Mouse (Mus musculus) bone marrow macrophage, adult 2 months (primary cell): ENCODE results near the gene Timm10. TPM values are rescaled to one million over a fixed set of nuclear protein-coding genes. Genes with fewer than 3 reads are reported as not detected.
A peak's percentile ranks its signal among the peaks of the same experiment; 100 is the strongest.

Experiments used
- H3K27ac ChIP-seq: 2 replicates; pipeline ENCODE4 v1.5.1; 2012; ENCODE audit warnings: low read depth, low read length; ENCODE audit not compliant: insufficient read depth
- H3K4me1 ChIP-seq: 2 replicates; pipeline ENCODE4 v1.6.1; 2012; ENCODE audit warnings: low read length; ENCODE audit not compliant: control insufficient read depth, insufficient read depth
- H3K4me3 ChIP-seq: 2 replicates; pipeline ENCODE4 v1.5.1; 2012; ENCODE audit warnings: mild to moderate bottlenecking, low read length, moderate library complexity; ENCODE audit not compliant: insufficient read depth
- CTCF ChIP-seq: IDR thresholded peaks from 2 replicates; pipeline ENCODE4 v1.5.1; 2012; ENCODE audit warnings: low read depth, mild to moderate bottlenecking, low read length, moderate library complexity
- POLR2A ChIP-seq: IDR thresholded peaks from 2 replicates; pipeline ENCODE4 v1.6.1; 2012; ENCODE audit warnings: mild to moderate bottlenecking, low read depth, low read length, borderline replicate concordance
- polyA plus RNA-seq: library from polyadenylated mRNA; stranded (reverse); fragments of >200 nt; gene quantifications from 2 replicates; pipeline ENCODE4 v1.2.4, GENCODE M21; 2012; ENCODE audit not compliant: missing spikeins, insufficient read depth, insufficient read length

Timm10 gene
- polyA plus RNA-seq, 1 experiment, result 20.7 TPM

DNA sequence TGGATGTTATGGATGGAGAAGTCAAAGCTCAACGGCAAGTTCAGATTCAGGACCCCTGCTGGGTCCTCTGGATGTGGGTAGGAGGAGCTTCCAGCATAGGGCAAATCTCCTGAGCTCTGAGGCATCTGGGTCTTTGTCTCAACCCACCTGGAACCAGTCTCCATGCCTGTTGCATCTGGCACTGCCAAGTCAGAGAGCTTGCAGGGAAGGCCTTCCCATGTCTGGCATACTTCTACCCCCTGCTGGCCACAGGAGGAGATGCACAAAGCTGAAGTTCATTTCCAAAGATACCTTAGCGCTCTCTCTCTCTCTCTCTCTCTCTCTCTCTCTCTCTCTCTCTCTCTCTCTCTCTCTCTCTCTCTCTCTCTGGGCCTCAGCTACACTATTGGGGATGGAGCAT lies 28.9 kb downstream of the Timm10 start:
- Histone ChIP-seq H3K27ac (no peak overlapping the region), H3K4me1 (no peaks in the 10 kb centered on the region), H3K4me3 (no peak overlapping the region)
- TF ChIP-seq POLR2A (no peak), CTCF (peak; percentile 23; the same call in 1 of the 2 replicates)

DNA sequence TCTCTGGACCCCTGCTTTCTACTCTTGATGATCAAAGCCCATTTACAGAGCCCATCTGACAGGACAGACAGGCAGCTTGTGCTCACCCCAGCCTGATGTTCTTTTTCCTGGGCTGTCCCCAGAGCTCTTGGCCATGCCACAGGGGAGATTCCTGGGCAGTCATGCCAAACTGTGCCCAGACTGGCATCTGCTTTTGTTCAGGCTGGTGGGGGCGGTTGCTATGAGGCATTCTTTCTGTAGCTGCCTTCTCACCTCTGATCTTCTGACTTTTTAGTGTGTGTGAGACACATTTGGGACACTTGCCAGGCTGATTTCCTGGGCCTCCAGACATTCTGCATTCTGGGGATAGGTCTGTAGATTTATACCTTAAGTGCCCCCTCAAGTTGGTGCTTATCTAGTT lies 31.8 kb downstream of the Timm10 start:
- Histone ChIP-seq H3K4me3 (no peak overlapping the region), H3K27ac (no peak overlapping the region), H3K4me1 (peaks cover 5% of the 10 kb centered on the region)
- TF ChIP-seq POLR2A (no peak), CTCF (no peak)

DNA sequence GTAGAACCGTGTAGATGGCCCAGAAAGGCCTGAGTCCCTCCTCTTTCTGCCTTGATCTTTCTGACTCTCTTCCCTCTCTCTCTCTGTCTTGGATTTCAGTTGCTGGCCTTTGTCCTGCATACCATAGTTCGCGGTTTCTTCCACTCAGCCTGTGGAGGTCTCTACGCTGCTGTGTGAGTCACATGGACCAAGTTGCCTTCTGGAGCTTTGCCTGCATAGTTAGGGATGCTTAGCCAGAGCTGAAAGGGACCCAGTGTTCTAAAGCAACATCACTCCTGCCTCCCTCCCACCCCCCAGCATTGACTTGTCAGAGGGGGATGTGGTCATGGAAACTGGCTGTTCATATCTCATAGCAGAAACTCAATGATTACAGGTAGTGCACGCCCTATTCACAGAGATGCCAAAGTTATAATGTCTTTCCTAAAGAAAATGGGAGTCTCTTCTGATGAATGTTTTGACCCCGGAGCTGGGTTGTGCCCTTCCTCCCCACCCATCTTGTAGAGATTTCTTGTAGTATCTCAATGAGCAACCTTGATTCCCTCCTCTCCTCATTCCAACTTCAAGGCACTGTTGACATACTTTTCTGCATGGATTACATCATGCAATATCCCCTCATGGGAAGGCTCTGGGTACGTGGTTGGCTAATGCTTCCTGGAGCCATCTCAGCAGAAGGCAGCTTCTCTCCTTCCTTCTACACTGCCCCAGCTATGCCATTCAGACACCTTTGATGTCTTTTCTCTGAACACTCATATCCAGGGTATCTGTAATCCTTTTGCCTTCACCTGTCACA lies 33.4 kb downstream of the Timm10 start:
- TF ChIP-seq CTCF, result no peak
- no peak for TF ChIP-seq POLR2A
- H3K27ac ChIP-seq, result no peak overlapping the region
- H3K4me3 ChIP-seq, result no peak overlapping the region
- H3K4me1 ChIP-seq, result peaks cover 6% of the 10 kb centered on the region

DNA sequence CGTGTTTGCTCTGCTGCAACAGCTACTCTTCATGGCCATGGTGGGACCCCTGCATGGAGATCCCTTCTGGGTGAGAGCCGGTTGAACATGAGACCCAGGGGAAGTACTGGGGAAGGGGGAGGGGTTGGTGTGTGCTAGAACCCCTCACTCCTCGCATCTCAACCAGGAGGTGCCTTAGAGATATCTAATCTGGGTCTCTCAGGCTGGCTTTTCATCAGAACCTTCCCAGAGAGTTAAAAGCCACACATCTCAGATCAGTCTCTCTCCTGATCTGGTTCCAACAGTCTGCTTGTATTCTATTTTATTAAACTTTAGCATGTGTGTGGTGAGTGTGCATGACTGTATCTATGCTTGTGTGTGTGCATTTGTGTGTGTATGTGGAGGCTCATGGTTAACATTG lies 34.6 kb downstream of the Timm10 start:
- Histone ChIP-seq H3K4me1 (peaks cover 6% of the 10 kb centered on the region), H3K27ac (no peak overlapping the region), H3K4me3 (no peak overlapping the region)
- TF ChIP-seq POLR2A (no peak), CTCF (no peak)

DNA sequence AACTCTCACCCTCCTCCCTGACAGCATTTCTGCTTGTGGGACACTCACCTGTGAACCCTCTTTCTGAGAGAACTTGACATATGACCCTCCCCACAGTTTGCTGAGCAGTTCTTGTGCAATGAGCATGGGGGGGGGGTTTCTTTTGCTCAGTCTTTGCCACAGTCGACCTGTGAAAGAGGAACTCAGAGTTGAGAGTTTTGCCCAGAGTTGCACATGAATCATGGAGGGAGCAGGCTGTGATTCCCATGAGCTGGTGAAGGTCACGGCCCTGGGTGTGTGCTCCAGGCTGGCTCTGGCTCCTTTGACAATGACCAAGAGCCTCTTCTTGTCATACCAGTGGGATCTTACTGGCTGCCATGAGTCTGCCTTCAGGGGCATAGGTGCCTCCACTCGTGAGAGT lies 35.4 kb downstream of the Timm10 start:
- H3K4me3 ChIP-seq, result no peak overlapping the region
- H3K27ac ChIP-seq, result no peak overlapping the region
- H3K4me1 ChIP-seq, result peaks cover 6% of the 10 kb centered on the region
- no peak for TF ChIP-seq POLR2A
- TF ChIP-seq CTCF, result no peak

DNA sequence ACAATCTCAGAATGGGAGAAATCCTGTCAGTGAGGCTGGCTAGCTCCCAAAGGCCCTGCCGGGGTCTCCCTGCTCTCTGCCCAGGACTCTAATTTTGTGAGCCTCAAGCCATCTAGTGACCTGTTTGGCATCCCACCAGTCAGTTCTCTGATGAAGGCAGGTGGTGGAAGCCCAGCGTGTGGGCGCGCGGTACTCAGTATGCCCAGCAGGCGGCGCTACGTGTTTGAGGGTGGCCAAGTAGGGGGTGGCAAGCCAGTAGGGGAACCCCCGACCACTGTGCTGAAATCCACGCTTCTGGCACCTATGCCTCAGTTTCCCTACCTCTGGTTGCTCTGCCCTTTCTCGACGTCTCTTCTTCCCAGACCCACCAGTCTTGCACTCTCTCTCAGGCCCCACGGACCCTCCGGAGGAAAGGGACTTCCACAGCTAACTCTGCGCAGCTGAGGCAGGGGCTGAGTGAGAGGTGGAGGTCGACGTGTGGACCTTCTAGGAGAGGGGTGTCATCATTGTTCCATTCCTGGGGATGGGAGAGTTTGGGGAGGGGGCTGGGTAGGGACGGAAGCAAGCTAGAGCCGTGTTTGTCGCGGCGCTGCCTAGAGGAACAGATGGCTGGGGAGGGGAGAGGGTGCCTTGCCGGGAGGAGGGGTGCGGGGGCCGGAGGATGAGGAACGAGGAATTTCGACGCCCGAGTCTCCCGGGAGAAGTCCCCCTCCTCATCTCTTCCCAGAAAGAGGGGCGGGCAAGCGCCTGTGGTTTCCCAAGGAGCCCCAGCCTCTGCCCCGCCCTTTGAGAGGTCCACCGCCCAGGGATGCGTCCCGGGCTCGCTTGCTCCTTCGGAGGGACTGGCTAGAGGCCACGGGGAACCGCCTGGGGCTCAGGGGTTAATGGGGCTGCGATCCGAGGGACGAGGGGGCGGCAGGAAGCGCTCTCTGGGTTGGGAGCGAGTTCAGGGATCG lies 39.1 kb downstream of the Timm10 start:
- Histone ChIP-seq H3K4me1 (peaks cover 6% of the 10 kb centered on the region), H3K4me3 (no peak overlapping the region), H3K27ac (no peak overlapping the region)
- TF ChIP-seq POLR2A (no peak), CTCF (peak; percentile 74)

DNA sequence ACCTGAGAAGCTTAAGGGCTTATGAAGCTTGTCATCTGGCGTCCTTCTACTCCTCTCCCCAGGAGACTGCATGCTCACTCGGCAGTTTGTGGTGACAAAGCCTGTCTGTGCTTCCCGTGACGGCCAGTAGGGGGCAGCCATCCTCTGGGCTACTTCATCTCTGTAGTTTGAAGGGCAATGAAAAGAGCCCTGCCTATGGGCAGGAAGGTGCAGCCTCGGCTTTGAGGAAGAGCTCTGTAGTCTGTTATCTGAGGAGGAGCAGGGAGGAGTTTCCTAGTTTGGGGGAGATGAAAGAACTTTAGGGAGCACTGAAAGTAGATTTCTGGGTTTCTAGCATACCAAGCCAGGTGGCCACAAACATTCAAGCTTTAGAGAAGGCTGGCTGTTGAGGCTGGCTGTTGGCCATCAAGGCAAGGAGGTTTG lies 41.7 kb downstream of the Timm10 start:
- Histone ChIP-seq H3K4me1 (peaks cover 1% of the 10 kb centered on the region; the same call in 1 of the 2 replicates), H3K27ac (no peak overlapping the region), H3K4me3 (no peak overlapping the region)
- no peak for TF ChIP-seq POLR2A
- TF ChIP-seq CTCF, result peak; percentile 86

DNA sequence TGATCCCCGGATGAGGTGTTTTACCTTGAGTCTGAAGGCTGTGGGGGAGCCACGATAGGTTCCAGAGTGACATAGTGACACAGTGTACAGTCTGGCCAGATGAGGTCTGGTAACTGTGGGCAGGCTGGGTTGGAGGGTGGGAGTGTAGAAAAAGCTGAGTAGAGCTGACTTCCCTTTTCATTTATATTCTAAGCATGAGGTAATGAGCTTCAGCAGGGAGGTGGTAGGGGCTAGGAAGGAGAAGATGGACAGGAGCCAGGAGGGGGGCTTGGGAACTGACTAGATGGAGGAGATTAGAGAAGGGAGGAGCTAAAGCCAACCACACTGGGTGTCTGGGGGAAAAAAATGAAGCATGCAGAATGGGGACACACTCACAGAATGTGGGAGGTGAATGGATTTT lies 42.2 kb downstream of the Timm10 start:
- H3K4me1 ChIP-seq, result no peaks in the 10 kb centered on the region
- no peak overlapping the region for H3K4me3 ChIP-seq
- TF ChIP-seq POLR2A (no peak), CTCF (no peak)
- H3K27ac ChIP-seq, result no peak overlapping the region

DNA sequence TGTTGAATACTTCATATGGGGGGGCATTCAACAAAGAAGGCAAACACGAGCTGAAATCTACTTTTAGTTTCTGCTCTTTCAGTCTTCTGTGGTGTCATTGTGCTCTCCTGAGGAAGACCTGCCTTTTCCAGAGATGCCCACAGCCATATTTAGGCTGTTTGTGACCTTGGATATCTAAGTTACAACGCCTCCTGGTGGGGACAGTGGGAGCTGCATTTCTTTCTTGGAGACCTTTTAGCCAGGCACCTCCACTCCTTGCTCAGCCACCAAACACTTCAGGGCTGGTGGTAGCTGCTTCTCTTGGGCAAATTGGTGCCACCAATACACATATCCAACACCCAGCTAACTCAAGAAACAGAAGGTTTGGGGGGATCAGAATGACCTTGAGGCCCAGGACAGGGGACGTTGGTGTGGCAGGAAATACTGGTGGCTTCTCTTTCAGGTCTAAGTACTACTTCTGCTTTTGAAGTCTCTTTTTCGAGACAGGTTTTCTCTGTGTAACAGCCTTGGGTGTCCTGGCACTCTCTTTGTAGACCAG lies 43.9 kb downstream of the Timm10 start:
- no peaks in the 10 kb centered on the region for H3K4me1 ChIP-seq
- H3K27ac ChIP-seq, result no peak overlapping the region
- TF ChIP-seq POLR2A, result no peak
- TF ChIP-seq CTCF, result no peak
- H3K4me3 ChIP-seq, result no peak overlapping the region

DNA sequence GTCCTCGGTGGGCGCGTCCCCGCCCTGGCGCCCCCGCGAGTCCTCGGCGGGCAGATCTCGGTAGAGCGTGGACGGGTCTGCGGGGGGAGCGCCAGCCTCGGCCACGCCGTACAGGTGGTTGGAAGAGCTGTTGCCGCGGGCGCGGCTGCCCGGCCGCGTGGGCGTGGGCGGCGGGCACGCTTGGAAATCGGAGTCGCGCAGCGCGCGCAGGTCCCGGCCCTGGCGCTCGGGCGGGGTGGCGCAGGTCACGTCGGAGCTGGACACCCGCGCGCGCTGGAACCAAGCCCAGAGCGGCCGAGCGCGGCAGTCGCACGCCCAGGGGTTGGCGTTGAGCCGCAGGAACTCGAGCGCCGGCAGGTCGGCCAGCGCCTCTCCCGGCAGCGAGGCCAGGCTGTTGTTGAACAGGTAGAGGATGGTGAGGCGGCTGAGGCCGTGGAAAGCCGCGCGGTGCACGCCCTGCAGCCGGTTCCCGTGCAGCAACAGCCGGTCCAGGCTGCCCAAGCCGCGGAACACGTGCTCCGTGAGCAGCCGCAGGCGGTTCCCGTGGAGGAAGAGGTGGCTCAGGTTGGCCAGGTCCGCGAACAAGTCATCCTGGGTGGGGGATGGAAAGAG lies 45.4 kb downstream of the Timm10 start:
- Histone ChIP-seq H3K4me3 (peak overlapping the region; percentile 13; the same call in 1 of the 2 replicates), H3K27ac (no peak overlapping the region), H3K4me1 (no peaks in the 10 kb centered on the region)
- no peak for TF ChIP-seq CTCF
- no peak for TF ChIP-seq POLR2A
